Mouse (Mus musculus) heart, postnatal 0 days (tissue): Measurements from ENCODE around the gene Dll3. TPM values are rescaled to one million over a fixed set of nuclear protein-coding genes. Genes with fewer than 3 reads are reported as not detected.

Source experiments
- ATAC-seq: fragments of 200-750 bp; cut with Nextera tagmentation; 2 replicates; pipeline ENCODE4 v1.8.0; 2017; ENCODE audit warnings: low read depth, moderate number of reproducible peaks, moderate library complexity; ENCODE audit not compliant: insufficient read depth
- DNase-seq: peaks from one replicate; pipeline ENCODE4 v3.0.0-alpha.2; 2016; ENCODE audit warnings: low spot score
- H3K27ac ChIP-seq: fragments of 300-500 bp; sonication (generic); 2 replicates; pipeline ENCODE4 v1.5.1; 2014; ENCODE audit warnings: low read depth, mild to moderate bottlenecking
- H3K27me3 ChIP-seq: fragments of 300-500 bp; sonication (generic); 2 replicates; pipeline ENCODE4 v1.6.1; 2014; ENCODE audit warnings: low read length, mixed read lengths; ENCODE audit not compliant: control insufficient read depth, insufficient read depth
- H3K36me3 ChIP-seq: fragments of 300-500 bp; sonication (generic); replicated peaks from 2 replicates; pipeline ENCODE4 v1.6.1; 2014; ENCODE audit warnings: low read length, mixed read lengths; ENCODE audit not compliant: control insufficient read depth, insufficient read depth
- H3K4me1 ChIP-seq: fragments of 300-500 bp; sonication (generic); 2 replicates; pipeline ENCODE4 v1.6.1; 2014; ENCODE audit warnings: antibody characterized with exemption; ENCODE audit not compliant: control insufficient read depth, insufficient read depth
- H3K4me2 ChIP-seq: fragments of 300-500 bp; sonication (generic); 2 replicates; pipeline ENCODE4 v1.6.1; 2014; ENCODE audit warnings: low read depth, mild to moderate bottlenecking, low read length, moderate library complexity
- H3K4me3 ChIP-seq: fragments of 300-500 bp; sonication (generic); 2 replicates; pipeline ENCODE4 v1.5.1; 2014; ENCODE audit warnings: low read depth, low read length
- H3K9ac ChIP-seq: fragments of 300-500 bp; sonication (generic); replicated peaks from 2 replicates; pipeline ENCODE4 v1.6.1; 2014; ENCODE audit warnings: low read depth, low read length, mixed read lengths
- H3K9me3 ChIP-seq: fragments of 300-500 bp; sonication (generic); replicated peaks from 2 replicates; pipeline ENCODE4 v1.6.1; 2016; ENCODE audit warnings: low read length; ENCODE audit not compliant: control insufficient read depth
- CTCF ChIP-seq: IDR thresholded peaks from 2 replicates; pipeline ENCODE4 v1.5.1; 2016; ENCODE audit warnings: antibody characterized with exemption, control low read depth, low read depth
- EP300 ChIP-seq: IDR thresholded peaks from 2 replicates; pipeline ENCODE4 v1.6.1; 2016; ENCODE audit warnings: antibody characterized with exemption, low read depth
- WGBS: fragments of 180-500 bp; shearing (Covaris S2); extraction: QIAGEN DNeasy Blood & Tissue Kit; methylation state at CpG from one replicate; pipeline ENCODE4 v1.1.7; 2014; 5-methylcytosine and 5-hydroxymethylcytosine counted together
- polyA plus RNA-seq: library from polyadenylated mRNA; unstranded; fragments of >200 nt; fragmentation: Nextera tagmentation; extraction: Ambion mirVana; gene quantifications from 2 replicates; pipeline ENCODE4 v1.2.1, GENCODE M21; 2015
- total RNA-seq: library from RNA; depleted of rRNA; stranded (reverse); fragments of >200 nt; gene quantifications from 2 replicates; pipeline ENCODE4 v1.2.3, GENCODE M21; 2014; ENCODE audit warnings: low replicate concordance

Dll3 gene
- total and polyA plus RNA-seq, 2 experiments from 2014 or later, result not detected

DNA sequence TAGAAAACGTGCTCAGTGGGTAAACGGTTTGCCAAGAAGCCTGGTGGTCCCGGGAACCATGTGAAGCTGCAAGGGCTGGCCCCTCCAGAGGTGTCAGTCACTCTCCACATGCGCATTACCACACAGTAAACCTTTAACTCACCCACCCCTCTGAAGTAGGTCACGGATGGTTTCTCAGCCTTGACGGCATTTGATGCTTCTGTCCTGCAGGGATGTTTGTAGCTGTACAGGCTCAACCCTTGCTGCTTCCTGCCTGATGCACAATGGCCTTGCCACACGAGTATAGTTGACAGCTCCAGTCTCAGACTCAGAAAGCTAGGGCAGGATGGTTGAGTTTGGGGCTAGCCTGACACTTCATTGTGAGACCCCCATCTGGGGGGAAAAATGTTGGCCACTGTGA, 21.4 kb downstream of the Dll3 start:
- Histone ChIP-seq H3K27ac (no peak overlapping the region), H3K4me2 (no peak overlapping the region), H3K27me3 (no peaks in the 10 kb centered on the region), H3K9ac (no peak overlapping the region), H3K4me1 (peaks cover 8% of the 10 kb centered on the region), H3K36me3 (no peaks in the 10 kb centered on the region), H3K9me3 (no peaks in the 10 kb centered on the region), H3K4me3 (no peak overlapping the region)
- WGBS, result 69% methylated on average over 7 of the region's 7 CpGs
- DNase-seq (no peak), ATAC-seq (no peak)
- TF ChIP-seq EP300 (no peak), CTCF (no peak)

- Histone ChIP-seq H3K4me3 (peak overlapping the region; percentile 70), H3K27me3 (no peaks in the 10 kb centered on the region), H3K9ac (peak overlapping the region; percentile 82), H3K4me1 (peaks cover 8% of the 10 kb centered on the region), H3K27ac (peak overlapping the region; percentile 74; the same call in 1 of the 2 replicates), H3K36me3 (no peaks in the 10 kb centered on the region), H3K4me2 (peak overlapping the region; percentile 82), H3K9me3 (no peaks in the 10 kb centered on the region)
- DNase-seq (no peak), ATAC-seq (no peak)
- no peak for TF ChIP-seq EP300
- no peak for TF ChIP-seq CTCF
- WGBS, result 73% methylated on average over 7 of the region's 7 CpGs
Measured at GRCm38 (mm10) chr7:28278279-28278652, 23.8 kb downstream of the Dll3 start.

GRCm38 (mm10) chr7:28277615-28278278, 24.3 kb downstream of the Dll3 start, which contains the start of gene Eid2b:
Gene Eid2b (plus strand): TSS chr7:28277739.
- TF ChIP-seq CTCF (peak; percentile 92), EP300 (no peak)
- Histone ChIP-seq H3K27me3 (no peaks in the 10 kb centered on the region), H3K27ac (peak within 1 kb of the TSS; percentile 74), H3K4me3 (peak within 1 kb of the TSS; percentile 70), H3K36me3 (no peaks in the 10 kb centered on the region), H3K4me2 (peak within 1 kb of the TSS; percentile 82), H3K4me1 (peaks cover 8% of the 10 kb centered on the region), H3K9me3 (no peaks in the 10 kb centered on the region), H3K9ac (peak within 1 kb of the TSS; percentile 82)
- ATAC-seq (peak; percentile 71), DNase-seq (peak; percentile 88)
- WGBS, result 3% methylated on average over 68 of the region's 68 CpGs

DNA sequence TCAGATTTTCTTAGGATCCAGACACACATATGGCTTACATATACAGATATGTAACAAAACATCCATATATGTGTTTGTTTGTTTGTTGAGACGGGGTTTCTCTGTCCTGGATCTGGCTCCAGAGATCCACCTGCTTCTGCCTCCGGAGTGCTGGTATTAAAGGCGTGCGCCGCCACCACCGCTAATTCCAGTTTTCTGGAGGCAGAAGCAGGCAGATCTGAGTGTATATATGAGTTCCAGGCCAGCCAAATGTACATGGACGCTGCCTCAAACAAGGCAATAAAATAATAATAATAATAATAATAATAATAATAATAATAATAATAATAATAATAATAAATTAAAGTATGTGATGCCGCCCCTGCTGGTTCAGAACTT, 24.8 kb downstream of the Dll3 start:
- WGBS, result 55% methylated on average over 8 of the region's 8 CpGs
- ATAC-seq, result no peak

GRCm38 (mm10) chr7:28271761-28272160, 30.3 kb downstream of the Dll3 start:
- Histone ChIP-seq H3K4me2 (no peak overlapping the region), H3K27me3 (no peaks in the 10 kb centered on the region), H3K36me3 (0 out of 2 replicates have a peak, but pooled peaks cover 4% of the 10 kb centered on the region), H3K9ac (no peak overlapping the region), H3K4me1 (peaks cover 6% of the 10 kb centered on the region; the same call in 1 of the 2 replicates), H3K4me3 (no peak overlapping the region), H3K27ac (no peak overlapping the region), H3K9me3 (no peaks in the 10 kb centered on the region)
- DNase-seq (no peak), ATAC-seq (no peak)
- no peak for TF ChIP-seq EP300
- TF ChIP-seq CTCF, result no peak
- 78% methylated on average over 3 of the region's 3 CpGs for WGBS

More for the DNA sequence above, 24.8 kb downstream of the Dll3 start:
- H3K27me3 ChIP-seq, result no peaks in the 10 kb centered on the region
- H3K36me3 ChIP-seq, result no peaks in the 10 kb centered on the region
- no peak for DNase-seq
- no peak overlapping the region for H3K27ac ChIP-seq
- H3K9ac ChIP-seq, result no peak overlapping the region
- no peak for TF ChIP-seq CTCF
- no peak for TF ChIP-seq EP300
- no peak overlapping the region for H3K4me3 ChIP-seq
- H3K9me3 ChIP-seq, result no peaks in the 10 kb centered on the region
- peaks cover 8% of the 10 kb centered on the region for H3K4me1 ChIP-seq
- H3K4me2 ChIP-seq, result no peak overlapping the region

DNA sequence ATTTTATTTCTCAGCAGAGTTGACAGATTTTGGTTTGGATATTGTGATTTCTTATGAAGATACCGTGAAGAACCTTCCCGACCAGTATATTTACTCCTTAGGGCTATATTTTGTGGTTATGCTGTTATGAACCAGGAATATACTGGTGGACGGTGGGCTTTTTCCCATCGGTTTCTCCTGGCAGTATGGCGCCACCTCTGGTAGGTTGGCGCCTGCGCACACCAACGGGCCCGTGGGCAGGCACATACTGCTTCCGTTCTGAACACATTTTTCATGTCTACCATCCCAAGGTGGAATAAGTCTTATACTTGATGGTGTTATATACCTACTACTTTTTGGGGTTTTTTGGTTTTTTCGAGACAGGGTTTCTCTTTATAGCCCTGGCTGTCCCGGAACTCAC, 32.7 kb downstream of the Dll3 start:
- ATAC-seq (no peak), DNase-seq (no peak)
- TF ChIP-seq EP300 (no peak), CTCF (no peak)
- WGBS, result 90% methylated on average over 12 of the region's 12 CpGs
- Histone ChIP-seq H3K27me3 (no peaks in the 10 kb centered on the region), H3K9me3 (no peaks in the 10 kb centered on the region), H3K36me3 (0 out of 2 replicates have a peak, but pooled peaks cover 4% of the 10 kb centered on the region), H3K4me3 (no peak overlapping the region), H3K4me1 (peaks cover 6% of the 10 kb centered on the region; the same call in 1 of the 2 replicates), H3K9ac (no peak overlapping the region), H3K27ac (no peak overlapping the region), H3K4me2 (no peak overlapping the region)
